Mouse (Mus musculus) gastrocnemius, postnatal 4 days (tissue): ENCODE data around the gene Pla2r1. TPM values are rescaled to one million over a fixed set of nuclear protein-coding genes. Genes with fewer than 3 reads are reported as not detected.

Source experiments
- DNase-seq, 2 experiments: peaks; one replicate each; pipeline ENCODE4 v3.0.0; 2021 to 2022; ENCODE audit warnings: low spot score in 2 of 2, mixed read lengths in 2 of 2
- total RNA-seq, 2 experiments: library from RNA; stranded (reverse); gene quantifications; 2 replicates each; pipeline ENCODE4 v1.2.3; 2021

Gene Pla2r1
- total RNA-seq, 2 experiments from 2014 or later = 2.4 to 3.6 TPM

- DNase-seq = no peak
Measured at GRCm38 (mm10) chr2:60504718-60505117, 48.4 kb downstream of the Pla2r1 start.

DNA sequence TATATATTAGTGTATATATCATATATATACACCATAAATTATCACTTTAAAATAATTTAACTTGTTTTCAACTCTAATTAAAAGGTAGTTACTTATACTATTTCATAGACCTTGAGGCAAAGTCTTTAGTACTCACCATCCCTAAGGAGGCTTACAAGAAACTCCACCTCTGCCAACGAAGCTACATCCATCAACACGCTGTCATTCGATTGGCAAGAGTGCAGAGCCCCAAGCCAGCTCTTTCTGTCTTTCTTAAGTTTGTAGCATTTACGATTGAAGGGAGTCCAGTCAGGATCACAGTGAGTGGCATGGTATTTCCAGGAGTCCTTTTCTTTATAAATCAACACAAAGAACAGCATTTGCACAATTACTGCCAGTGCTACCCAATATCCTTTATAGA lies 49.1 kb downstream of the Pla2r1 start:
- DNase-seq = no peak

DNA sequence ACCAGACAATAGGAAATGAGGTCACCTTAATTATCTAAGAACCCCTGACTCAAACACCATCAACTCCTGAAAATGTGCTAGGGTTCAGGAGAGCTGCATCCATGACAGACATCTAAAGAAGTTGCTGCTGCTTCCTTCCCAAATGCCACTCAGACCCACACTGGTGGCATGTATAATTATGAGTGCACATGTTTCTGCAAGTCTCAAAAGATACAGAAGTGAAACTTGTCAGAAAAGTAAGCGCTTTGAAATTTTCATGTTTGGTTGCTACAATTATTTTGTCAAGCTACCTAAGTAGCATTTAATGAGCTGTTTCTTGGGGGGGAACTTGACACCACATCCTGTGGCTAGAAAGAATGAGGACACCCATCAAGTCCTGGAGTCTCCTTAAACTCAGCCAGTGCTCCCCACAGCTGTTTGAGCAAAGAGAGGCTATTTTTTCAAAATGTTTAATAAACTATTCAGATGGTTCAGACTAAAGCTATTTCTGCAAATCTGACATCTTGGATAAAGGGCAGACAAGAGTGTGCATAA lies 52.5 kb downstream of the Pla2r1 start:
- DNase-seq = no peak

DNA sequence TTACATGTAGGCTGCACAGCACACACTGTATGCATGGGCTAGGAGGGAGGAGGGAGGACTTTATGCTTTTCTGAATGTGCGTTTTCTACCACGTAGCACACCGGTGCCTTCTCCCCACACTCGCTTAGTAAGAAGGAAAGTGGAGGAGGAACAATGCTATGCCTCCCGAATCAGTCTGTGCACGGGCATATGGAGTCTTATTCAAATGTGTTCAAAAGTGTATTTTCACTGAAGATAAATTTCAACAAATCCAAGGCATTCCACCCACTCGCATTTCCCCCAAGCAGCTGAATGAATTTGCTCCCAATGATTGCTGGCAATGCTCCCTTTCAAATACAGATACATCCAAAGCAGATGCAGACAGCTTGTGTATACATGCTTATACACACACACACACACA lies 73.2 kb downstream of the Pla2r1 start:
- DNase-seq = no peak

- no peak for DNase-seq
Measured at GRCm38 (mm10) chr2:60478778-60479177, 74.3 kb downstream of the Pla2r1 start.

GRCm38 (mm10) chr2:60468901-60469770 lies 84.0 kb downstream of the Pla2r1 start:
- no peak for DNase-seq

DNA sequence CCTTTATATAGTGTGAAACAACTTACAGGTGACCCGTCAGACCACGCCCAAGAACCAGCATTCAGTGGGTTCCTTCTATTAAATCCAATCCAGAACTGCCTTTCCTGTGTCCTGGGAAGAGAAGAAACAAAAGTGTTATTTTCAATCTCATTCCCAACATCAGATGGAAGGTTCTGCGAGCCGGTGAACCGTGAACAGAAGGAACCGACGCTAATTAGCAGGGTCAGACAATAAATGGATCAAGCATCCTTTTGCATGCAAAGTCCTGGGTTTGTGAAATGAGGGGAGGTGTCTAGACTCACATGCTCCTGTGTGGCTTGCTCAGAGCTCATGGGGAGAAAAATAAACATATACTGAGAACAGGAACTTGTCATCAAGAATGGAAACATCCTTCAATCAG lies 100.7 kb downstream of the Pla2r1 start:
- no peak for DNase-seq

GRCm38 (mm10) chr2:60451119-60451773 lies 101.9 kb downstream of the Pla2r1 start:
- no peak for DNase-seq

DNA sequence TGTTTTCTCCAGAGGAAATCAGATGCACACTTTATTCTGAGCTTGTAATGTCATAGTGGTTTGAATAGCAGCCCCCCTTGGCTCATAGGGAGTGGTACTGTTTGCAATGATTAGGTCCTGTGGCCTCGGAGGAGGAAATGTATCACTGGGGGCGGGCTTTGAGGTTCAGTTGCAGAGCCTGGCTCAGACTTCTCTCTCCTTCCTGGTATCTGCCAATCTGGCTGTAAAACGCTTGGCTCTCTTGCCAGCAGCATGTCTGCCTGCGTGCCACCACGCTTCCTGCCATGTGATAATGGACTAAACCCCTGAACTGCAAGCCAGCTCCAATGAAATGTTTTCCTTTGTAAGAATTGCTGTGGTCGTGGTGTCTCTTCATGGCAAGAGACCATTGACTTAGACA lies 103.4 kb downstream of the Pla2r1 start:
- no peak for DNase-seq

- DNase-seq = peak in 1 of 2 experiments; percentile 47
Measured at GRCm38 (mm10) chr2:60444711-60445509, 108.2 kb downstream of the Pla2r1 start.

GRCm38 (mm10) chr2:60443279-60443678 lies 109.8 kb downstream of the Pla2r1 start:
- DNase-seq = no peak

DNA sequence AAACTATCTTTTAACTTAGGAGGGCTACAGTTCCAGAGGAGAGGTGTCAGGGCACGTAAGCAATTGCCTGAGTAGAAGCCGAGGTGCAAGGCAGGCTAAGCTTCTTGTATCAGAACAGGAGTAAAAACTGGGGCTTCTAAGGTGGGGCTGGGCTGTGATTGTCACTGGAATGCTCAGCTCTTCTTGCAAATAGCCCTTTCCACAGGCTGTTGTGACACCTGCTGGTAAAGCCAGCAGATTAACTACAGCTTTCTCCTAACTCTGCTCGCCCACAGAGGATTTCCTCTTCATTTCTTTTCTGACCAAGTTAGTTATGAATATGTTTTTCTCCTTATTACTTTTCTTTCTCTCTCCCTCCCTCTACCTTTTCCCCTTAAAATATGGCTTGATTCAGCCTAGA lies 111.2 kb downstream of the Pla2r1 start:
- no peak for DNase-seq

DNA sequence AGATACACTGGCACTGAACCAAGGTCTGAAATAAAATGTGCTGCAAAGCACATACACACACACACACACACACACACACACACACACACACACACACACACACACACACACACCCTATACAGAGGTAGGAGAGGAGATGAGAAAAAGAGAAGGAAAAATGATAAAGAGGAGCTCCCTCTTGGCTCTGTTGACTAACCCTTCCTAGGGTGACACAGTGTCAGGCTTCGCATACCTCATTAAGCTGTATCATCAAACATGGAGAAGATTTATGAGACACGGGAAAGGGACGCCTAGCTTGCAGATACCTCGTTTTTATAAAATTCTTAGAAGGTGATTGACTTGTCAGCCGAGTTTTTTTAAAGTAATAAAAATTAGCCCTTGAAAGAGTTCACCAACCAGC lies 116.3 kb downstream of the Pla2r1 start:
- DNase-seq = no peak

- no peak for DNase-seq
Measured at GRCm38 (mm10) chr2:60430315-60431021, 122.6 kb downstream of the Pla2r1 start.

- peak; percentile 41 to 47 for DNase-seq
Measured at GRCm38 (mm10) chr2:60418075-60418474, 135.0 kb downstream of the Pla2r1 start.

- DNase-seq = no peak
Measured at GRCm38 (mm10) chr2:60414334-60414733, 138.8 kb downstream of the Pla2r1 start.

DNA sequence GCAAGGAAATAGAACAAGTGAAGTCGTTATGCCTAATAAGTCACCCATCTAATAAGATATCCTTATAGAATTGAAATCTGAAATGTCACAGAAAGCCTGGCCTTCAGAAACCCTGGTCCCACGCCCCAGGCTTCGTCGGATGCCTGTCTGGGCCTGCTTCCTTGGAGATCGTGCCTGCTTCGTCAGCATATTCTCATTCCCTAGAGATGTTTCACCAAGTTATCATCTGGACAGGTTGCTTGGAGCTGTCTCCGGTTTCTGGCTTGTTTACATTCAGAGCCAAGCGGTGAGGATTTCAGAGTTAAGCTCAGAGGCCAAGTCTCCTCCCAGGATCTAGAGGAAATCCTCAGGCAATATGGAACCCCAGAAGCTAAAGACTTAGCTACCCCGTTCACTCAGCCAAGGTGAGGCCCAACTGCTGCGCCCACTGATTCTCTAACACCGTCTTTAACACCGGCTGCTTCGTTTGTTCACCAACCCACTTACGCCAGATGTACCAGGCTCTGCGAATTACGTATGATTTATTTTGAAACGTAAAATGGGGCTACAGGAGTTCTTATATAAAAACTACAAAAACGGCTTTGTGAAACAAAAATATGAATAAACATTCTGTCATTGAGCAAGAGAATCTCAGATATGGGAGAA lies 140.0 kb downstream of the Pla2r1 start:
- DNase-seq = no peak

- DNase-seq = no peak
Measured at GRCm38 (mm10) chr2:60411181-60411580, 141.9 kb downstream of the Pla2r1 start.

DNA sequence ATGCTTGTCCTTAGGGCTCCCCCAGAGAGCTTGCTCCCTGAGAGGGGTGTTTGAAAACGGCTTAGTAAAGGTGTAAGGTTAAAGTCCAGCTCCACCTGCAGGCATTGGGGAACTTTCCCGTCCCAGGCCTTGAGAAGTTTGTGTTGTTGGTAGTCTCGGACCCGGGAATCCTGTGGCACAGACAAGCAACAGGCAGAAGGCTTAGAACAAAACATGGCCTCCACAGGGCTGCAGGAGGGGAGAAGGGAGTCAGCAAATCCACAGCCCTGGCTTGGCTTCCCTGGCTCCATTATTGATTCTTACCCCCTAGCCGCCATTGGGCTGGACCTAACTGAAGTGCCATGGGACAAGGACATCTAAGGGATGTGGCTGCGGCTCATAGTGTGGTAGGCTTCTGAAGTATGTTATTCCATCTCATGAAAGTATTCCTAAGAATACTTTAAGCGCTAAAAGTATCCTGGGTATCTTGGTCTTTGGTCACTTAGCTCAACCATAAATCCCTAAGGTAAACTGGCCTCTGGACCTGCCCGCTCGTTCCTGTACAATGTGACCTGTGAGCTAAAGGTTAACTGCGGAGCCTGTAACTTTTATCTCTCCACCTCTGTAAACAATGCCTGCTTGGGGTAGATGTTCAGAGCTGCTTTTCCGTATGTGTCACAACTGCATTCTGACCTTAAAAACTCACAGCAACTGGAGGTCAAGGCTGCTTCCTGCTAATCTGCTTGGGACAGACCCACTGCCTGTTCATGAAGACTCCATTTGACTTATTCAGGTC lies 142.9 kb downstream of the Pla2r1 start:
- no peak for DNase-seq

GRCm38 (mm10) chr2:60409194-60409593 lies 143.9 kb downstream of the Pla2r1 start:
- no peak for DNase-seq
